Comparison of ENCODE assay signal across 22 mouse cellular contexts in genomic region chr16:93609796-93610195, GRCm38 (mm10). TPM values are rescaled to one million over a fixed set of nuclear protein-coding genes. Genes with fewer than 3 reads are reported as not detected.
"Had no signal": no experiment of that assay in that cellular context is flagged by ENCODE, and none has a peak within 500 bp of the region (broad histone marks: within the 10 kb centered on the region; RNA-seq: fewer than 3 reads in every experiment).

No protein-coding gene starts in this region.

- H3K9me3 ChIP-seq: kidney, embryonic 15.5 days; limb, embryonic 13.5 days; liver, embryonic 12.5 days; midbrain, embryonic 10.5 days; neural tube, embryonic 15.5 days had no signal

- H3K9ac ChIP-seq: kidney, embryonic 15.5 days; liver, embryonic 12.5 days; lung, embryonic 14.5 days; neural tube, embryonic 15.5 days had no signal

- H3K4me2 ChIP-seq: liver, embryonic 12.5 days had no signal

- H3K27me3 ChIP-seq: kidney, embryonic 15.5 days; limb, embryonic 13.5 days; neural tube, embryonic 15.5 days had no signal

- H3K4me3 ChIP-seq: kidney, embryonic 15.5 days; layer of hippocampus, adult 2 months; liver, embryonic 12.5 days; midbrain, embryonic 10.5 days; myocyte had no signal

- DNase-seq: kidney, adult 2 months; kidney, postnatal 36 days; left cerebral cortex, postnatal 4 days; lung, embryonic 14.5 days; lung, postnatal 10 days; lung, postnatal 4 days; midbrain, embryonic 14.5 days; right cerebral cortex, postnatal 4 days; spleen, adult 18-20 months; thymus, adult 2 months; thymus, postnatal 25 days had no signal

- ATAC-seq: liver, embryonic 12.5 days had no signal

- H3K27ac ChIP-seq: kidney, embryonic 15.5 days; layer of hippocampus, adult 2 months; limb, embryonic 13.5 days; liver, embryonic 12.5 days; midbrain, embryonic 10.5 days; neural tube, embryonic 15.5 days had no signal

RNA-seq across cellular contexts. Expression of gene Gm5678, which starts 18.1 kb away (rescaled TPM):
- polyA plus RNA-seq: kidney, adult 2 months; kidney, embryonic 15.5 days; limb, embryonic 13.5 days; liver, embryonic 12.5 days; liver, embryonic 16.5 days; lung, embryonic 14.5 days; midbrain, embryonic 10.5 days; midbrain, embryonic 14.5 days; myocyte; neural tube, embryonic 11.5 days; neural tube, embryonic 15.5 days; stomach, embryonic 14.5 days; testis, adult 2 months; thymus, adult 2 months had no signal
